ENCODE assay signal across 18 mouse cellular contexts in genomic region chr11:117387241-117387640, GRCm38 (mm10).
A peak's percentile ranks its signal among the peaks of the same experiment; 100 is the strongest.
DNase-seq lines count a peak whose midpoint lies in the region; ATAC-seq and TF ChIP-seq lines count a peak whose summit lies in the region.
"Had no signal": no experiment of that assay in that cellular context is flagged by ENCODE, and none has a peak within 500 bp of the region (broad histone marks: within the 10 kb centered on the region; RNA-seq: fewer than 3 reads in every experiment).

No protein-coding gene starts in this region.

- no peak overlapping the region for H3K4me3 ChIP-seq in embryonic facial prominence, embryonic 11.5 days (ENCODE audit: low read depth, low read length)
- H3K4me3 ChIP-seq in embryonic facial prominence, embryonic 10.5 days = no peak overlapping the region
- no peak overlapping the region for H3K4me3 ChIP-seq in hindbrain, postnatal 0 days (ENCODE audit: low read length)
- no peak overlapping the region for H3K4me3 ChIP-seq in hindbrain, embryonic 13.5 days
- H3K4me3 ChIP-seq in thymus, adult 2 months (ENCODE audit: control insufficient read depth, insufficient read depth, low read length) = no peak overlapping the region
- H3K4me3 ChIP-seq: heart, embryonic 13.5 days; megakaryocyte, embryonic 14.5 days; neural tube, embryonic 12.5 days had no signal

- no peak for TF ChIP-seq POLR2A in brain, embryonic 14.5 days (IDR thresholded peaks at IDR 0.05; ENCODE audit: borderline replicate concordance, extremely low read depth, insufficient read depth, insufficient read length, poor library complexity, severe bottlenecking)
- no peak for TF ChIP-seq POLR2A in thymus, adult 2 months (IDR thresholded peaks at IDR 0.05; ENCODE audit: control insufficient read depth, extremely low read depth, insufficient read depth, low read length, poor library complexity)

- no peak overlapping the region for H3K27ac ChIP-seq in embryonic facial prominence, embryonic 11.5 days (replicated peaks; ENCODE audit: low read depth, low read length)
- H3K27ac ChIP-seq in embryonic facial prominence, embryonic 10.5 days (replicated peaks) = no peak overlapping the region
- no peak overlapping the region for H3K27ac ChIP-seq in hindbrain, postnatal 0 days
- H3K27ac ChIP-seq in hindbrain, embryonic 13.5 days = no peak overlapping the region
- H3K27ac ChIP-seq in thymus, adult 2 months (ENCODE audit: control insufficient read depth, insufficient read depth, low read length) = no peak overlapping the region
- H3K27ac ChIP-seq: heart, embryonic 13.5 days; liver, embryonic 14.5 days; neural tube, embryonic 12.5 days had no signal

- no peaks in the 10 kb centered on the region for H3K9me3 ChIP-seq in embryonic facial prominence, embryonic 11.5 days (replicated peaks; ENCODE audit: control insufficient read depth, low read length)
- no peaks in the 10 kb centered on the region for H3K9me3 ChIP-seq in embryonic facial prominence, embryonic 10.5 days
- H3K9me3 ChIP-seq in hindbrain, postnatal 0 days (ENCODE audit: low read length) = no peaks in the 10 kb centered on the region
- no peaks in the 10 kb centered on the region for H3K9me3 ChIP-seq in hindbrain, embryonic 13.5 days
- H3K9me3 ChIP-seq: neural tube, embryonic 12.5 days had no signal

- H3K4me1 ChIP-seq in embryonic facial prominence, embryonic 11.5 days (ENCODE audit: control insufficient read depth, insufficient read depth, low read length) = peaks cover 3% of the 10 kb centered on the region
- peaks cover 58% of the 10 kb centered on the region for H3K4me1 ChIP-seq in embryonic facial prominence, embryonic 10.5 days
- H3K4me1 ChIP-seq in hindbrain, postnatal 0 days (ENCODE audit: insufficient read depth, low read length) = peaks cover 3% of the 10 kb centered on the region; the same call in 1 of the 2 replicates
- H3K4me1 ChIP-seq in hindbrain, embryonic 13.5 days (replicated peaks) = peaks cover 39% of the 10 kb centered on the region
- H3K4me1 ChIP-seq in thymus, adult 2 months (replicated peaks; ENCODE audit: control insufficient read depth, insufficient read depth, low read length) = no peaks in the 10 kb centered on the region

- H3K27me3 ChIP-seq in embryonic facial prominence, embryonic 11.5 days (ENCODE audit: control insufficient read depth, insufficient read depth, low read length) = no peaks in the 10 kb centered on the region
- H3K27me3 ChIP-seq in embryonic facial prominence, embryonic 10.5 days (replicated peaks; ENCODE audit: low read depth, poor library complexity, severe bottlenecking) = peaks cover 66% of the 10 kb centered on the region
- H3K27me3 ChIP-seq in hindbrain, postnatal 0 days (ENCODE audit: insufficient read depth, low read length) = 0 out of 2 replicates have a peak, but pooled peaks cover 4% of the 10 kb centered on the region
- H3K27me3 ChIP-seq in hindbrain, embryonic 13.5 days = peaks cover 26% of the 10 kb centered on the region
- H3K27me3 ChIP-seq in thymus, adult 2 months (ENCODE audit: control insufficient read depth, insufficient read depth, low read length) = no peaks in the 10 kb centered on the region

- no peak overlapping the region for H3K4me2 ChIP-seq in embryonic facial prominence, embryonic 11.5 days (ENCODE audit: low read depth, low read length)
- no peak overlapping the region for H3K4me2 ChIP-seq in hindbrain, postnatal 0 days (ENCODE audit: low read depth, low read length)
- no peak overlapping the region for H3K4me2 ChIP-seq in hindbrain, embryonic 13.5 days
- H3K4me2 ChIP-seq: heart, embryonic 13.5 days; neural tube, embryonic 12.5 days had no signal

- 75% methylated on average over 10 of the region's 10 CpGs for WGBS in embryonic facial prominence, embryonic 11.5 days
- 74% methylated on average over 10 of the region's 10 CpGs for WGBS in embryonic facial prominence, embryonic 10.5 days
- WGBS in hindbrain, postnatal 0 days = 70% methylated on average over 10 of the region's 10 CpGs
- WGBS in hindbrain, embryonic 13.5 days = 83% methylated on average over 10 of the region's 10 CpGs
- 85% methylated on average over 10 of the region's 10 CpGs for WGBS in thymus, adult 2 months

- 0 out of 2 replicates have a peak, but pooled peaks have one; percentile 31 for ATAC-seq in embryonic facial prominence, embryonic 11.5 days (replicated peaks; ENCODE audit: insufficient number of reproducible peaks, low FRiP score, low TSS enrichment, low read depth)
- ATAC-seq in hindbrain, postnatal 0 days = no peak
- ATAC-seq in hindbrain, embryonic 13.5 days (ENCODE audit: low FRiP score) = no peak
- ATAC-seq: lung, postnatal 0 days had no signal

- H3K9ac ChIP-seq in embryonic facial prominence, embryonic 11.5 days (replicated peaks; ENCODE audit: low read length) = no peak overlapping the region
- H3K9ac ChIP-seq in hindbrain, postnatal 0 days (replicated peaks; ENCODE audit: low read length) = no peak overlapping the region
- no peak overlapping the region for H3K9ac ChIP-seq in hindbrain, embryonic 13.5 days
- H3K9ac ChIP-seq: heart, embryonic 13.5 days; liver, embryonic 14.5 days; neural tube, embryonic 12.5 days had no signal

- no peak for DNase-seq in embryonic facial prominence, embryonic 11.5 days (ENCODE audit: low spot score)
- DNase-seq in embryonic facial prominence, embryonic 10.5 days (ENCODE audit: low spot score) = no peak
- peak; percentile 39 for DNase-seq in hindbrain, postnatal 0 days (ENCODE audit: low spot score)
- DNase-seq in ES-CJ7 (ENCODE audit: low read depth, low spot score) = peak; percentile 88
- peak; percentile 62 for DNase-seq in brain, embryonic 14.5 days (ENCODE audit: low read depth)
- DNase-seq in thymus, adult 2 months = no peak
- DNase-seq in lung, postnatal 36 days = no peak
- DNase-seq: cerebellum, adult 9-10 months; kidney, adult 9 months; layer of hippocampus, postnatal 36 days; right cerebral cortex, postnatal 25 days; thymus, postnatal 4 days had no signal

- H3K36me3 ChIP-seq in embryonic facial prominence, embryonic 11.5 days (replicated peaks; ENCODE audit: control insufficient read depth, insufficient read depth, low read depth, low read length) = no peaks in the 10 kb centered on the region
- H3K36me3 ChIP-seq in embryonic facial prominence, embryonic 10.5 days (replicated peaks) = no peaks in the 10 kb centered on the region
- no peaks in the 10 kb centered on the region for H3K36me3 ChIP-seq in hindbrain, postnatal 0 days (ENCODE audit: insufficient read depth, low read length)
- no peaks in the 10 kb centered on the region for H3K36me3 ChIP-seq in hindbrain, embryonic 13.5 days
- H3K36me3 ChIP-seq in thymus, adult 2 months (ENCODE audit: control insufficient read depth, insufficient read depth, low read length) = no peaks in the 10 kb centered on the region
- H3K36me3 ChIP-seq: heart, embryonic 13.5 days; neural tube, embryonic 12.5 days had no signal

- no peak for TF ChIP-seq CTCF in hindbrain, postnatal 0 days (IDR thresholded peaks at IDR 0.05; ENCODE audit: low read depth)
- TF ChIP-seq CTCF in brain, embryonic 14.5 days (IDR thresholded peaks at IDR 0.05; ENCODE audit: borderline replicate concordance, extremely low read depth, insufficient read depth, insufficient read length) = no peak
- TF ChIP-seq CTCF in thymus, adult 2 months (IDR thresholded peaks at IDR 0.05; ENCODE audit: borderline replicate concordance, control insufficient read depth, extremely low read depth, insufficient read depth, low read length, poor library complexity) = no peak

Comparison
In these comparisons a context has a peak if more than half of its experiments do, and no peak if none do; other contexts are left out.
1. DNase-seq: peak in hindbrain, postnatal 0 days (single experiment), ES-CJ7 (single experiment) and brain, embryonic 14.5 days (single experiment); none in embryonic facial prominence, embryonic 11.5 days (single experiment), embryonic facial prominence, embryonic 10.5 days (single experiment), thymus, adult 2 months (single experiment) and lung, postnatal 36 days (single experiment).